Mouse (Mus musculus) forebrain, embryonic 11.5 days (tissue): ENCODE results near the gene U2af1. TPM values are rescaled to one million over a fixed set of nuclear protein-coding genes. Genes with fewer than 3 reads are reported as not detected.
"Not testable (repeated sequence)": the region's sequence is repeated elsewhere in the genome, so short reads cannot be mapped to it uniquely, and the experiment has no call there.

Source experiments
- ATAC-seq: fragments of 200-750 bp; cut with Nextera tagmentation; replicated peaks from 2 replicates; pipeline ENCODE4 v1.8.0; 2017; ENCODE audit warnings: moderate TSS enrichment; ENCODE audit not compliant: low FRiP score
- DNase-seq: peaks from one replicate; pipeline ENCODE4 v3.0.0-alpha.2; 2017; ENCODE audit warnings: low spot score
- H3K27ac ChIP-seq: fragments of 300-500 bp; sonication (generic); 2 replicates; pipeline ENCODE4 v1.5.1; 2014; ENCODE audit warnings: low read depth, low read length
- H3K27me3 ChIP-seq: fragments of 300-500 bp; sonication (generic); 2 replicates; pipeline ENCODE4 v1.6.1; 2014; ENCODE audit warnings: mild to moderate bottlenecking, low read length, mixed read lengths; ENCODE audit not compliant: control insufficient read depth, insufficient read depth
- H3K36me3 ChIP-seq: fragments of 300-500 bp; sonication (generic); 2 replicates; pipeline ENCODE4 v1.6.1; 2014; ENCODE audit warnings: mild to moderate bottlenecking, low read length, moderate library complexity, mixed read lengths; ENCODE audit not compliant: control insufficient read depth, insufficient read depth
- H3K4me1 ChIP-seq: fragments of 300-500 bp; sonication (generic); replicated peaks from 2 replicates; pipeline ENCODE4 v1.6.1; 2014; ENCODE audit warnings: low read length, mixed read lengths; ENCODE audit not compliant: control insufficient read depth, insufficient read depth
- H3K4me2 ChIP-seq: fragments of 300-500 bp; sonication (generic); 2 replicates; pipeline ENCODE4 v1.6.1; 2014; ENCODE audit warnings: low read depth, mild to moderate bottlenecking, low read length, moderate library complexity, mixed read lengths; ENCODE audit not compliant: severe bottlenecking
- H3K4me3 ChIP-seq: fragments of 300-500 bp; sonication (generic); 2 replicates; pipeline ENCODE4 v1.5.1; 2014; ENCODE audit warnings: low read depth, low read length
- H3K9ac ChIP-seq: fragments of 300-500 bp; sonication (generic); 2 replicates; pipeline ENCODE4 v1.6.1; 2014; ENCODE audit warnings: low read length
- H3K9me3 ChIP-seq: fragments of 300-500 bp; sonication (generic); 2 replicates; pipeline ENCODE4 v1.6.1; 2016; ENCODE audit warnings: low read length, mixed read lengths; ENCODE audit not compliant: control insufficient read depth
- WGBS: fragments of 180-500 bp; shearing (Covaris S2); extraction: QIAGEN DNeasy Blood & Tissue Kit; methylation state at CpG from one replicate; pipeline ENCODE4 v1.1.7; 2014; 5-methylcytosine and 5-hydroxymethylcytosine counted together
- polyA plus RNA-seq: library from polyadenylated mRNA; unstranded; fragments of >200 nt; fragmentation: Nextera tagmentation; extraction: Ambion mirVana; gene quantifications from 2 replicates; pipeline ENCODE4 v1.2.1, GENCODE M21; 2014

Gene U2af1
- 212 and 213 TPM in 2 replicates for polyA plus RNA-seq

DNA sequence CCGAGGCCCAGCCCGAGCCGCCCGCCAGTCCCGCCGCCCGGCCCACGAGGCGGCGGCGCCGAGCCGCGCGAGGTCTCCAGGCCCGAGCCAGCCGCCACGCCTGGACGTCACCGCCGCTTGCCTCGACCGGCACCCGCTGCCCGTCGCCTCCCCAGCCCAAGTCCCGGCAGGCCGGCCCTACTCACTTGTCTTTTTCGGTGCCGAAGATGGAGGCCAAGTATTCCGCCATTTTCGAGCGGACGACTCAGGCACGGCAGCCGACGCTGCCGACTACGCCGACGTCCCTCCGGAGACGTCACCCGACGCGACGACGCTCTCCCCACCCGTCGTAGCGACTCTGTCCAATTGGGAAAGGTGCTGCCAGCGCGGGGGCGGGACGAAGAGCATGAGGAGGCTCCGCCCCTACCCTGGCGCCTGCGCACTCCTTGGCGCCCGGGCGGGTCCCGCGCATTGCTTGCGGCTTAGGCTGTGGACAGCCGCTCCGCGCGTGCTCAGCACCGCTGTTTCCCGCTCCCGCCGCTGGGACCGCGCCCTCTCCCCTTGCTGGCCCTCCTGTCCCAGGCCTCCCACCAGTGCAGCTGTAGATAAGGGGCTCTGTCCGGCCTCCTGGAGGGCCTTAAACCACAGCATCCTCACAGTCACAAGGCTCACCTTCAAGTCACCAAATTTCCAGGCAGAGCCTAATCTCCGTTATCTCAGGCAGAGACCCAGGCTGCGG lies at the start of gene U2af1:
TSS of gene U2af1 (minus strand) at position 425 of the 718 bp plus-strand sequence.
- WGBS = under 1% methylated on average over 61 of the region's 77 CpGs
- Histone ChIP-seq H3K4me2 (peak within 1 kb of the TSS; percentile 96), H3K27ac (peak within 1 kb of the TSS; percentile 82), H3K4me1 (peaks cover 9% of the 10 kb centered on the region; the same call in 1 of the 2 replicates), H3K9ac (peak within 1 kb of the TSS; percentile 97), H3K9me3 (no peaks in the 10 kb centered on the region), H3K4me3 (peak within 1 kb of the TSS; percentile 99), H3K27me3 (no peaks in the 10 kb centered on the region), H3K36me3 (peaks cover 7% of the 10 kb centered on the region)
- peak; percentile 99 for DNase-seq
- peak; percentile 99 for ATAC-seq

DNA sequence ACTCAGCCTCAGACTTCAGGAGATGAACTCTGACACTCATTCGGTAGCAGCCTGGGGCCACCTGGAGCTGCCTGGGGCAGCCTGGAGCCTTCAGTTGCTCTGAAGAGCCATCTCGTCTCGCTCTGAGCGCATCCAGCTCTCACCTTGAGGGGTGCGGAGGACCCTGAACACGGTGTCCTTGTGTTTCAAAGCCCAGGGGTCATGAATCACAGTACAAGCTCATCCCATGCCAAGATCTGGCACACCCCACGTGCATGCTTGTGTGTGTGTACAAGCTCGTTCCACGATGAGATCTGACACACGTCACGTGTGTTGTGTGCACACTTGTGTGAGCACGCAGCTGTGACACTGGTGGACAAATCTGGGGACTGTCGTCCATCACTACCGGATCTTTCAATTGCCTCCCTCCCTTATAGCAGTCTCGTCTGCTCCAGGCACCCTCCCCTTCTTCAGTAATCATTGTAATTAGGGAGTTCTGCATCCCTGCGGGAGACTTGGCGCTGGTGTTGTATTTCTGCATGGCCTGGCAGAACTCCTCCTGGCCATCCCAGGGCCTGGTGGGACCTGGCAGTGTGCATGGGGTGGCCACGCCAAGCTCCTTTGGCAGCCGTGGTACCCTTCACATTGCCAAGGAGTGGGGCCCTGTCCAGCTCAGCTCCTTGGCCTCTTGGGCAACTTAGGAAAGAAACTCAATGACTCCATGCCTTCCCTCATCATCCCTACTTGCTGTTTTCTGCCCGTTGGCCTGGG lies 46.8 kb upstream of the U2af1 start:
- H3K9me3 ChIP-seq = no peaks in the 10 kb centered on the region
- WGBS = 79% methylated on average over 20 of the region's 20 CpGs
- H3K4me1 ChIP-seq = no peaks in the 10 kb centered on the region
- no peak overlapping the region for H3K27ac ChIP-seq
- DNase-seq (no peak), ATAC-seq (no peak)
- no peak overlapping the region for H3K4me2 ChIP-seq
- H3K4me3 ChIP-seq = no peak overlapping the region
- H3K27me3 ChIP-seq = no peaks in the 10 kb centered on the region
- no peaks in the 10 kb centered on the region for H3K36me3 ChIP-seq
- H3K9ac ChIP-seq = no peak overlapping the region

DNA sequence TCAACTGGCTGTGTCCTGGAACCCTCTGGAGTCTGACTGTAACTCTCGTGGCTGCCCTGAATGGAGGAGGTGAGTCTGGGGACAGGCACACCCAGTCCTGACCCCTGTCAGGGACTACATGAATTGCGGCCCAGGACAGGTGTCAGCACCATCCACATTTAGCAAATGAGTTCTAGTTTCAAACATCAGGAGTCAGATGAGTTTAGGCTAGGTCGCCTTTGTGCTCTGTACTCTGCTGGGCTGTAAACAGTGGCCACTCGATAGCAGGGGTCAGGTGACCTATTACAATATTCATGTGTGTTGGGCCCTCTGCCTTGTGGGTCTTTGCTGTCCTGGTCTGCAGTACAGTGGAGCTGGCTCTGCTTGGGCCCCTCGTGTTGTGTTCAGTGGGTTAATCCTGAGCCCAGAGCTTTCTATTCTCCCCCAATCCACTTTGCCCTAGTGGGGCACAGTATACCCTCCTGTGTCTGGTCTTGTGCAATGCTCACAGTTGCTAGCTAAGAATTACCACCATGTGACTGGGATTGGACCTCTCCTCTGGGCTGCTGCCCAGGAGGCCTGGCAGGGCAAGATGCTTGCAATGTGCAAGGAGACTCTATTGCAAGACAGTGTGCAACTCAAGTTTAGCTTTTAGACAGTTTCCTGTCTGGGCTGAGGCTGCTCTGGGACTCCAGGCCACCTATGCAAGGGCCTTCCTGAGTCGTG lies 44.7 kb upstream of the U2af1 start:
- Histone ChIP-seq H3K4me1 (no peaks in the 10 kb centered on the region), H3K27ac (no peak overlapping the region), H3K9ac (no peak overlapping the region), H3K4me3 (no peak overlapping the region), H3K9me3 (no peaks in the 10 kb centered on the region), H3K27me3 (no peaks in the 10 kb centered on the region), H3K4me2 (no peak overlapping the region), H3K36me3 (no peaks in the 10 kb centered on the region)
- WGBS = 81% methylated on average over 6 of the region's 6 CpGs
- ATAC-seq = no peak
- DNase-seq = no peak

DNA sequence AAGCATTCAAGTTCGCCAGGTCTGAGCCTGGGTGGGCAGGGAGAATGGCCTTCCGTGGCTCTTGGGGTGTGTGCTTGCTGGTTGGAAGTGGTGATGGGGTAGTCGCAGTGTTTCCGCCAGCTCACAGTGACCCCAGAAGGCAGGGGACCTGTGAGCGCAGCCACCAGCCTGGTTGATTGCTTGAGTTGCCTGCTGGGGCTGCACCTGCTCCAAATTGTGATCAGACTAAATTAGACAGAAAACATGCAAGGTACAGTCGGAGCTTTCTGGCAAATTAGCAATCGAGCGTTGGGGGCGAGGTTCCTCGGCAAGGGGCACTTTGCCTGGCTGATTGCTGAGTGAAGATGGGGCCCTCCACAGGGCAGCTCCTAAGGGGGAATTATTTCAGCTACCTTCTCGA lies 39.7 kb upstream of the U2af1 start:
- Histone ChIP-seq H3K4me1 (peaks cover 7% of the 10 kb centered on the region; the same call in 1 of the 2 replicates), H3K27ac (no peak overlapping the region), H3K4me2 (no peak overlapping the region), H3K4me3 (no peak overlapping the region), H3K36me3 (no peaks in the 10 kb centered on the region), H3K9me3 (no peaks in the 10 kb centered on the region), H3K9ac (no peak overlapping the region), H3K27me3 (no peaks in the 10 kb centered on the region)
- 68% methylated on average over 11 of the region's 11 CpGs for WGBS
- no peak for DNase-seq
- no peak for ATAC-seq

DNA sequence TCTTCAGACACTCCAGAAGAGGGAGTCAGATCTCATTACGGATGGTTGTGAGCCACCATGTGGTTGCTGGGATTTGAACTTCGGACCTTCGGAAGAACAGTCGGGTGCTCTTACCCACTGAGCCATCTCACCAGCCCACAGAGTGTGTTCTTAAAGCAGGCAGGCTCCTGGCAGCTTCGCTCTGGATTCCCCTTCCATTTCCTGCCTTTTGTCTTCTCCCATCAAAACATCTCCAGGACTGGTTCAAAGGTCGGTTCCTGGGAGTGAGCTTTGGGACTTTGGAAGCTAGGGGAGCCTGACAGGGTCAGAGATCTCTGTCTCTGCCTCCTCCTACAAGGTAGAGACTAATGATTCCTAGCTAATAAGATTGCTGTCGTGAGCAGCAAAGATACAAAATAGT lies 36.7 kb upstream of the U2af1 start:
- not testable (repeated sequence) for DNase-seq, H3K4me3 ChIP-seq, H3K36me3 ChIP-seq, H3K4me2 ChIP-seq, H3K27ac ChIP-seq, H3K9me3 ChIP-seq, H3K27me3 ChIP-seq, H3K4me1 ChIP-seq, ATAC-seq, H3K9ac ChIP-seq
- WGBS = 92% methylated on average over 7 of the region's 7 CpGs

DNA sequence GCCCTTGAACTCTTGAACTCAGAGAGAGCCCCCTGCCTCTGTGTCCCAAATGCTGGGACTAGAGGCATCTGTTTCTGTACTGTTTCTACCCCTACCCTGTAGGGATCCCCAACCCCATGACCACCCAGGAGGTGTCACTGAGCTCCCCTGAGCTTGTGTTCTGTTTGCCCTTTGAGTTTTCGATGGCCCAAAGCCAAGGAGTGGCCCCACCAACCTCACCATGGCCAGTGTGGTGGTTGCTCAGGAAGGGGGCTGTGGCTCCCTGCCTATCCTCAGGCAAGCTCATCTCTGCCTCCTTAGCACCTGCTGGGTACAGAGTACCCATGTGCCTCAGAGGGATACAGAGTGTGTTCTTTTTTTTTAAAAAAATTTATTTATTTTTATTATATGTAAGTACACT lies 36.3 kb upstream of the U2af1 start:
- Histone ChIP-seq H3K27ac (no peak overlapping the region), H3K4me1 (peaks cover 7% of the 10 kb centered on the region; the same call in 1 of the 2 replicates), H3K4me2 (no peak overlapping the region), H3K9me3 (no peaks in the 10 kb centered on the region), H3K36me3 (no peaks in the 10 kb centered on the region), H3K27me3 (no peaks in the 10 kb centered on the region), H3K4me3 (no peak overlapping the region), H3K9ac (no peak overlapping the region)
- DNase-seq = no peak
- WGBS = 83% methylated on average over 1 of the region's 1 CpGs
- no peak for ATAC-seq

DNA sequence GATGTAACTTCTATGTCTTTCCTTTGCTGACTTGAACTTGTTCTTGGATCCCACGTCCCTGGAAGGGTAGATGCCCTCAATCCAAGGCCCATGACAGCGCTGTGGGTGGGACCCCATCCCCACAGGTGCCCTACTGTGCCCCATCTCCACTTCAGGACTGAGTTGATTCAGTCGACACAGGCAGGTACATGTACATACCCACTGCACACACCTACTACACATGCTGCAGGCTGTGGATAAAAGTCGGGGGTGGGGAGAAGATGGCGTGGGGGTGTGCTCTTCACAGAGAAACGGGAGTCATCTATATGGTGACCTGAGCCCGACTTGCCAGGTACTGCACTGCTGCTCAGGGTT lies 35.3 kb upstream of the U2af1 start:
- H3K27me3 ChIP-seq = no peaks in the 10 kb centered on the region
- DNase-seq (no peak), ATAC-seq (peak; percentile 61)
- no peak overlapping the region for H3K4me2 ChIP-seq
- peaks cover 7% of the 10 kb centered on the region; the same call in 1 of the 2 replicates for H3K4me1 ChIP-seq
- 82% methylated on average over 7 of the region's 7 CpGs for WGBS
- no peak overlapping the region for H3K9ac ChIP-seq
- no peak overlapping the region for H3K4me3 ChIP-seq
- H3K9me3 ChIP-seq = no peaks in the 10 kb centered on the region
- no peaks in the 10 kb centered on the region for H3K36me3 ChIP-seq
- no peak overlapping the region for H3K27ac ChIP-seq

DNA sequence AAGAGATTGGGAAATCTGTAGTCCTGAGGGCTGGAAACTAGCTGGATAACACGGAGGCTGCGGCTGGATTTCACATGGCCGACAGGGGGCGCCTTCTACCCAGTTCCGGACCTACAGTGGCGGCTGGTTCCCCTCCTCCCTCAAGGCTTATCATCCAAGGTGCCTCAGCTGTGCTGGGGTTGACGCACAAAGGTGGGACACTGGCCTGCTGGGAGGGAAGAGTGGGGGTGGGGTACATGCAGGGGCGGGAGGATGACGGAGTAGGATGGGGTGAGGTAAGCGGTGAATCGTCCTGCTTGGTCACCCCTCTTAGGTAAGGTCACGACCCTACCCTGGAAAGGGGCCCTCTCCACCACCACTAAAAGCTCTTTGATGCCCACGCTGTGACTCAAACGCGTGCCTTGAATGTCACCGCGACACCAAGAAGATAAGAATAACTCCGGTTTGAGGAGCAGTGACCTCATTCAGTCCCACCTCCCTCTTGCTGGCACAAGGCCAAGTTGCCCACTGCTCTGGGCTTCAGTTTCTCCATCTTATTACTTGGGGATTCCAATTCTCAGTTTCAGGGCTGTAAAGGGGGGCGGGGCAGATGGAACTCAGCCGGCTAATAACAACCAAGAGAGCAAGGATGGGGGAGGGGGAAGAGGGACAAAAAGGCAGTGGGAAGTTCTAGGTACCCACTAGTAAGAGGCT lies 34.8 kb upstream of the U2af1 start:
- peaks cover 7% of the 10 kb centered on the region; the same call in 1 of the 2 replicates for H3K4me1 ChIP-seq
- no peaks in the 10 kb centered on the region for H3K36me3 ChIP-seq
- no peaks in the 10 kb centered on the region for H3K9me3 ChIP-seq
- DNase-seq = peak; percentile 92
- WGBS = 5% methylated on average over 20 of the region's 20 CpGs
- peak; percentile 83 for ATAC-seq
- 0 out of 2 replicates have a peak overlapping the region, but pooled peaks have one; percentile 12 for H3K4me3 ChIP-seq
- H3K27ac ChIP-seq = no peak overlapping the region
- no peak overlapping the region; the same call in 1 of the 2 replicates for H3K9ac ChIP-seq
- H3K27me3 ChIP-seq = no peaks in the 10 kb centered on the region
- H3K4me2 ChIP-seq = peak overlapping the region; percentile 37; the same call in 1 of the 2 replicates
